27 mouse cellular contexts compared by ENCODE assay signal in the genomic region with DNA sequence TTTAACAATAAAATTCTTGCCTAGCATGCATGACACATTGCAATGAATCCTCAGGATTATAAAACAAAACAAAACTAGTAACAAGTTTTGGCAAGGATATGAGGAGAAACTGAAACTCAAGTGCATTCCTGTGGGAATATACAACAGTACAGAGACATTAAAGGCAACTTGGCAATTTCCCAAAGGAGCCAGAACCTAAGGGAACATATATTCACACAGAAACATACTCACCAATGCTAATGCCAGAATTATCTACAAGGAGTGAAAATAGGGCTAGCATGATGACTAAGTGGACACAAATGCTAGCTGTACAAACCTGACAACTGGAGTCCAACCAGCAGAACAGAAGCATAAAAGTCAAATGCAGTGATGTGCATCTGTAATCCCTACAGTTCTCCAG. TPM values are rescaled to one million over a fixed set of nuclear protein-coding genes. Genes with fewer than 3 reads are reported as not detected.
A peak's percentile ranks its signal among the peaks of the same experiment; 100 is the strongest.
DNase-seq lines count a peak whose midpoint lies in the region; ATAC-seq and TF ChIP-seq lines count a peak whose summit lies in the region.
"Had no signal": no experiment of that assay in that cellular context is flagged by ENCODE, and none has a peak within 500 bp of the region (broad histone marks: within the 10 kb centered on the region; RNA-seq: fewer than 3 reads in every experiment).

No protein-coding gene starts in this region.

- POLR2A ChIA-PET in Patski (lab: Charles Lee), result interaction anchor here (1.1 kb wide), 2 partner anchors 15 to 48 kb away, joined by 3 to 4 read pairs; no protein-coding TSS in a partner anchor

- TF ChIP-seq CTCF in C2C12 (IDR thresholded peaks at IDR 0.05; ENCODE audit: control insufficient read depth, insufficient read depth, insufficient read length), result no peak
- no peak for TF ChIP-seq CTCF in Patski (IDR thresholded peaks at IDR 0.05)

- H3K27me3 ChIP-seq in C2C12 (ENCODE audit: control insufficient read depth, insufficient read depth, insufficient read length) (no peaks in the 10 kb centered on the region), Patski (no peaks in the 10 kb centered on the region), myocyte (ENCODE audit: control insufficient read depth, insufficient read depth, insufficient read length) (no peaks in the 10 kb centered on the region)
- H3K27me3 ChIP-seq: CH12.LX; embryonic facial prominence, embryonic 13.5 days; forebrain, embryonic 13.5 days; hindbrain, embryonic 13.5 days had no signal

- H3K4me2 ChIP-seq in myocyte (ENCODE audit: low read depth), result peak overlapping the region; percentile 37
- H3K4me2 ChIP-seq: embryonic facial prominence, embryonic 13.5 days; forebrain, embryonic 13.5 days; heart, embryonic 11.5 days; hindbrain, embryonic 13.5 days had no signal

- H3K36me3 ChIP-seq in C2C12 (ENCODE audit: control insufficient read depth, insufficient read depth) (no peaks in the 10 kb centered on the region), myocyte (ENCODE audit: control insufficient read depth, insufficient read depth) (no peaks in the 10 kb centered on the region)
- H3K36me3 ChIP-seq: embryonic facial prominence, embryonic 10.5 days; embryonic facial prominence, embryonic 13.5 days; forebrain, embryonic 10.5 days; hindbrain, embryonic 13.5 days had no signal

- no peak overlapping the region for H3ac ChIP-seq in C2C12 (ENCODE audit: control insufficient read depth, insufficient read length, low read depth)
- no peak overlapping the region for H3ac ChIP-seq in myocyte (ENCODE audit: control insufficient read depth, insufficient read length)

- TF ChIP-seq POLR2A in myocyte (IDR thresholded peaks at IDR 0.05; ENCODE audit: insufficient read length, low read depth), result no peak

- intact Hi-C loops in left cerebral cortex, postnatal 14 days (cut with DNase I), result no loop called here

- in situ Hi-C loops in Patski (cut with MboI; ENCODE audit: low pct_unique_long_range_greater_than_20kb), result no loop called here

- ATAC-seq in Patski, result peak; percentile 14
- ATAC-seq: forebrain, embryonic 13.5 days; forebrain, embryonic 16.5 days; hindbrain, embryonic 16.5 days; intestine, embryonic 16.5 days had no signal

- CTCF ChIA-PET in Patski (lab: Charles Lee), result no interaction called here

- H3K79me3 ChIP-seq in C2C12 (ENCODE audit: low read depth), result peaks cover 18% of the 10 kb centered on the region

- DNase-seq in 3134 (ENCODE audit: extremely low read depth, insufficient read length, low spot score) (peak; percentile 48), Patski (ENCODE audit: low read depth, low spot score) (peak; percentile 58)
- no peak for DNase-seq in right cerebral cortex, postnatal 36 days (ENCODE audit: low spot score in 2 of 2)
- DNase-seq in right cerebral cortex, postnatal 25 days, result no peak
- no peak for DNase-seq in left cerebral cortex, postnatal 14 days (ENCODE audit: low spot score in 2 of 2)
- DNase-seq: adrenal gland, adult 8-10 months; adrenal gland, postnatal 25 days; cerebellum, adult 11-12 months; cerebellum, adult 8-10 months; cerebellum, postnatal 10 days; cerebellum, postnatal 36 days; embryo, embryonic 11 days; gastrocnemius, adult 2 months; gastrocnemius, postnatal 14 days; heart, adult 11 months had no signal

- H3K4me3 ChIP-seq in C2C12 (ENCODE audit: insufficient read depth, poor library complexity, severe bottlenecking) (no peak overlapping the region), myocyte (no peak overlapping the region)
- H3K4me3 ChIP-seq: embryonic facial prominence, embryonic 10.5 days; embryonic facial prominence, embryonic 13.5 days; forebrain, embryonic 10.5 days; forebrain, embryonic 13.5 days; gastrocnemius, adult 2 months; hindbrain, embryonic 13.5 days had no signal

- peaks cover 37% of the 10 kb centered on the region for H3K79me2 ChIP-seq in C2C12 (ENCODE audit: control insufficient read depth, insufficient read depth)
- peaks cover 17% of the 10 kb centered on the region for H3K79me2 ChIP-seq in myocyte (ENCODE audit: control insufficient read depth, insufficient read depth)

TF ChIP-seq in C2C12, 6 proteins besides CTCF, POLR2A, EP300 and RAD21:
- TF ChIP-seq USF1 (IDR thresholded peaks at IDR 0.05; ENCODE audit: low read depth), result no peak
- TF ChIP-seq MAX (IDR thresholded peaks at IDR 0.05), result peak; percentile 12
- TF ChIP-seq MYOD1 (IDR thresholded peaks at IDR 0.05; ENCODE audit: control insufficient read depth, insufficient read length, low read depth), result no peak
- no peak for TF ChIP-seq MYOG (IDR thresholded peaks at IDR 0.05; ENCODE audit: control insufficient read depth, extremely low read depth, insufficient read length)
- TF ChIP-seq FOSL1 (IDR thresholded peaks at IDR 0.05; ENCODE audit: insufficient read depth, low read length, poor library complexity, severe bottlenecking), result peak; percentile 19

TF ChIP-seq in myocyte, 11 proteins besides CTCF, POLR2A, EP300 and RAD21:
- TF ChIP-seq CEBPB (IDR thresholded peaks at IDR 0.05; ENCODE audit: insufficient read depth, poor library complexity, severe bottlenecking) (no peak), MYOG (IDR thresholded peaks at IDR 0.05; ENCODE audit: control insufficient read depth in 1 of 3, insufficient read depth in 1 of 3, insufficient read length in 2 of 3, low read depth in 2 of 3) (no peak), MAX (IDR thresholded peaks at IDR 0.05; ENCODE audit: low read depth) (no peak)

RNA-seq across cellular contexts. Expression of gene Cyb5d2, which starts 3.9 kb away (rescaled TPM):
- polyA plus RNA-seq in C2C12 (2012; fragmentation: generic; extraction: Trizol) (5.5 TPM), Patski (2021) (9.3 TPM), myocyte (2012; fragmentation: generic; extraction: Trizol) (6.9 TPM)
- total RNA-seq in left cerebral cortex, postnatal 14 days (2021), result 10 to 100 TPM; 11.6 to 13.1 TPM

RNA-seq across cellular contexts. Expression of gene Zzef1, which starts 4.0 kb away (rescaled TPM):
- polyA plus RNA-seq in C2C12 (2012; fragmentation: generic; extraction: Trizol) (10.7 TPM), Patski (2021) (19.5 TPM), myocyte (2012; fragmentation: generic; extraction: Trizol) (8.1 TPM)
- 10 to 100 TPM; 46.9 to 50.0 TPM for total RNA-seq in left cerebral cortex, postnatal 14 days (2021)

Comparison
In these comparisons a context has a peak if more than half of its experiments do, and no peak if none do; other contexts are left out.
1. DNase-seq: peak in 3134 (single experiment) and Patski (single experiment); none in right cerebral cortex, postnatal 36 days (0 of 2), right cerebral cortex, postnatal 25 days (single experiment) and left cerebral cortex, postnatal 14 days (0 of 2).